Mouse (Mus musculus) bone marrow macrophage, adult 2 months (primary cell): ENCODE data around the gene Il12b.

Experiments
- CTCF ChIP-seq: IDR thresholded peaks from 2 replicates; pipeline ENCODE4 v1.5.1; 2012; ENCODE audit warnings: low read depth, mild to moderate bottlenecking, low read length, moderate library complexity
- POLR2A ChIP-seq: IDR thresholded peaks from 2 replicates; pipeline ENCODE4 v1.6.1; 2012; ENCODE audit warnings: mild to moderate bottlenecking, low read depth, low read length, borderline replicate concordance

GRCm38 (mm10) chr11:44413371-44413770 is 13.5 kb downstream of the Il12b start:
- TF ChIP-seq CTCF (no peak), POLR2A (no peak)
